Mouse (Mus musculus) embryonic facial prominence, embryonic 11.5 days (tissue): ENCODE results near the gene Cadm3. TPM values are rescaled to one million over a fixed set of nuclear protein-coding genes. Genes with fewer than 3 reads are reported as not detected.

Source experiments
- ATAC-seq: fragments of 200-750 bp; cut with Nextera tagmentation; replicated peaks from 2 replicates; pipeline ENCODE4 v1.8.0; 2017; ENCODE audit warnings: low read depth; ENCODE audit not compliant: insufficient number of reproducible peaks, low FRiP score, low TSS enrichment
- DNase-seq: peaks from one replicate; pipeline ENCODE4 v3.0.0-alpha.2; 2015; ENCODE audit warnings: low spot score
- H3K27ac ChIP-seq: fragments of 300-500 bp; sonication (generic); replicated peaks from 2 replicates; pipeline ENCODE4 v1.5.1; 2014; ENCODE audit warnings: mild to moderate bottlenecking, low read depth, low read length, control low read depth
- H3K27me3 ChIP-seq: fragments of 300-500 bp; sonication (generic); 2 replicates; pipeline ENCODE4 v1.6.1; 2014; ENCODE audit warnings: mild to moderate bottlenecking, low read length, moderate library complexity, mixed read lengths; ENCODE audit not compliant: control insufficient read depth, insufficient read depth
- H3K36me3 ChIP-seq: fragments of 300-500 bp; sonication (generic); replicated peaks from 2 replicates; pipeline ENCODE4 v1.6.1; 2014; ENCODE audit warnings: low read depth, mild to moderate bottlenecking, low read length, moderate library complexity, mixed read lengths; ENCODE audit not compliant: control insufficient read depth, insufficient read depth
- H3K4me1 ChIP-seq: fragments of 300-500 bp; sonication (generic); 2 replicates; pipeline ENCODE4 v1.6.1; 2014; ENCODE audit warnings: low read length, mixed read lengths; ENCODE audit not compliant: control insufficient read depth, insufficient read depth
- H3K4me2 ChIP-seq: fragments of 300-500 bp; sonication (generic); 2 replicates; pipeline ENCODE4 v1.6.1; 2014; ENCODE audit warnings: low read depth, mild to moderate bottlenecking, control low read depth, low read length, moderate library complexity
- H3K4me3 ChIP-seq: fragments of 300-500 bp; sonication (generic); 2 replicates; pipeline ENCODE4 v1.5.1; 2014; ENCODE audit warnings: low read depth, low read length, control low read depth
- H3K9ac ChIP-seq: fragments of 300-500 bp; sonication (generic); replicated peaks from 2 replicates; pipeline ENCODE4 v1.6.1; 2014; ENCODE audit warnings: mild to moderate bottlenecking, control low read depth, low read length
- H3K9me3 ChIP-seq: fragments of 300-500 bp; sonication (generic); replicated peaks from 2 replicates; pipeline ENCODE4 v1.6.1; 2016; ENCODE audit warnings: mild to moderate bottlenecking, low read length, inconsistent platforms, mixed read lengths; ENCODE audit not compliant: control insufficient read depth
- WGBS: fragments of 180-500 bp; shearing (Covaris S2); extraction: QIAGEN DNeasy Blood & Tissue Kit; methylation state at CpG from one replicate; pipeline ENCODE4 v1.1.7; 2014; 5-methylcytosine and 5-hydroxymethylcytosine counted together
- polyA plus RNA-seq: library from polyadenylated mRNA; unstranded; fragments of >200 nt; fragmentation: Nextera tagmentation; extraction: Ambion mirVana; gene quantifications from 2 replicates; pipeline ENCODE4 v1.2.1, GENCODE M21; 2014

The Cadm3 gene
- polyA plus RNA-seq, 1 experiment from 2014 or later: 7.3 TPM

DNA sequence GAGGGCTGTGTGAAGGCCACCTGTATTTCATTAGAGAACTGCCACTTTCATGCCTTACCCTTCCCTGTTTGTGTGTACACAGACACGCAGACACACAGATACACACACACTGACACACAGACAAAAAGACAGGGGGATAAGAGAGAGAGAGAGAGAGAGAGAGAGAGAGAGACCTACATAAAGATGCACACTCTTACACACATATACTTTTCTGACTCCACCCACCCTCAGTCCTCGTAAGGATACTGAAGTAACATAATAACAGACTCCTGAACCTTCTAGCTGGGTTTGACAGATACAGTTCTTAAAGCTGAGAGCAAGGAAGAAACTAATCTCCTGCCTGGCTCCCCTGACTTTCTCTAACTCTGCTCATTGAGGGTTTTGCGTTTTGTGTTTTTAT is 21.9 kb upstream of the Cadm3 start:
- no peaks in the 10 kb centered on the region for H3K4me1 ChIP-seq
- no peaks in the 10 kb centered on the region for H3K36me3 ChIP-seq
- 0 out of 2 replicates have a peak, but pooled peaks have one; percentile 24 for ATAC-seq

GRCm38 (mm10) chr1:173381436-173381835 is 13.9 kb upstream of the Cadm3 start:
- no peaks in the 10 kb centered on the region for H3K9me3 ChIP-seq
- no peaks in the 10 kb centered on the region for H3K27me3 ChIP-seq
- H3K4me2 ChIP-seq: no peak overlapping the region
- no peak overlapping the region for H3K9ac ChIP-seq
- no peak overlapping the region for H3K27ac ChIP-seq
- DNase-seq (no peak), ATAC-seq (no peak)
- WGBS: 86% methylated on average over 6 of the region's 6 CpGs
- H3K4me1 ChIP-seq: no peaks in the 10 kb centered on the region
- H3K36me3 ChIP-seq: no peaks in the 10 kb centered on the region
- no peak overlapping the region for H3K4me3 ChIP-seq

More for the DNA sequence above, 21.9 kb upstream of the Cadm3 start:
- peak; percentile 21 for DNase-seq
- no peak overlapping the region for H3K9ac ChIP-seq
- peak overlapping the region; percentile 23 for H3K4me2 ChIP-seq
- H3K4me3 ChIP-seq: peak overlapping the region; percentile 23; the same call in 1 of the 2 replicates
- no peaks in the 10 kb centered on the region for H3K9me3 ChIP-seq
- no peaks in the 10 kb centered on the region for H3K27me3 ChIP-seq
- WGBS: 11% methylated on average over 3 of the region's 3 CpGs
- no peak overlapping the region for H3K27ac ChIP-seq

DNA sequence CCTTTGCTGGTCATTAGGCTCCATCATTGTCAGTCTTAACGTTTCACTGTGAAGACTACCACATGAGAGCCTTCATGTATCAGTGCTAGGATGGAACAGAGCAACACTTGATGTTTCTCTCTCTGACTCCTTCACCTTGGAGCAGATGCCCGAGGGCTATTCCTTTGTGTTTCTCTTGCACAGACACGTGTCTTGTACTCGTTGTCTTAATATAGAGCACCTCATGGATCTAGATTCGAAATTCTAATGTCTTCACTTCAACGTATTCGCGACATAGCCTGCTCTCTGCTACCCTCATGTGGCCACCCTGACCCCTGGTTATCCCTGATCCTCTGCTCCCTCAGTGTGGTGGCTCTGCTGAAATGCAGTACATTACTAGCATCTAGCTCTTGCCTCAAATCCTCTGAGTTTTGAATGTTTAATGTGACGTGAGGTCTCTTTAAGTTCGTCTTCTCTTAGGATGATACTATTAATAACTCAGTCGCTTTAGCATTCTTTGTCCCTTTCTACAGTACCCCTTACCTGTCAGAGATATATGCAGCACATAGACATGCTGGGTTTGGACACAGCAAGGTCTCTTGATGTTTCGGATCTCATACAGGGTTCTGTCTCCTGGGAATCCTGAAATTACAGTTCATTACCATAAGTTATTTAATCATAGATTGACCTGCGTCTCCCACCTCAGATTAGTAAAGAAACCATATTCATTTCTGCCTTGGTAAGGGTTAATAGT is 10.1 kb upstream of the Cadm3 start:
- Histone ChIP-seq H3K4me1 (no peaks in the 10 kb centered on the region), H3K9ac (no peak overlapping the region), H3K27me3 (no peaks in the 10 kb centered on the region), H3K4me2 (no peak overlapping the region), H3K27ac (no peak overlapping the region), H3K9me3 (no peaks in the 10 kb centered on the region), H3K4me3 (no peak overlapping the region), H3K36me3 (no peaks in the 10 kb centered on the region)
- ATAC-seq (0 out of 2 replicates have a peak, but pooled peaks have one; percentile 39), DNase-seq (peak; percentile 59)
- 30% methylated on average over 13 of the region's 13 CpGs for WGBS

- no peaks in the 10 kb centered on the region for H3K36me3 ChIP-seq
- H3K27me3 ChIP-seq: no peaks in the 10 kb centered on the region
- WGBS: 85% methylated on average over 7 of the region's 7 CpGs
- DNase-seq (no peak), ATAC-seq (no peak)
- H3K4me2 ChIP-seq: no peak overlapping the region
- no peak overlapping the region for H3K4me3 ChIP-seq
- H3K27ac ChIP-seq: no peak overlapping the region
- no peaks in the 10 kb centered on the region for H3K9me3 ChIP-seq
- H3K9ac ChIP-seq: no peak overlapping the region
- no peaks in the 10 kb centered on the region for H3K4me1 ChIP-seq
Observed at GRCm38 (mm10) chr1:173374020-173374419, 6.5 kb upstream of the Cadm3 start.

- DNase-seq: no peak
- 76% methylated on average over 6 of the region's 6 CpGs for WGBS
Observed at GRCm38 (mm10) chr1:173371586-173371985, 4.1 kb upstream of the Cadm3 start.

DNA sequence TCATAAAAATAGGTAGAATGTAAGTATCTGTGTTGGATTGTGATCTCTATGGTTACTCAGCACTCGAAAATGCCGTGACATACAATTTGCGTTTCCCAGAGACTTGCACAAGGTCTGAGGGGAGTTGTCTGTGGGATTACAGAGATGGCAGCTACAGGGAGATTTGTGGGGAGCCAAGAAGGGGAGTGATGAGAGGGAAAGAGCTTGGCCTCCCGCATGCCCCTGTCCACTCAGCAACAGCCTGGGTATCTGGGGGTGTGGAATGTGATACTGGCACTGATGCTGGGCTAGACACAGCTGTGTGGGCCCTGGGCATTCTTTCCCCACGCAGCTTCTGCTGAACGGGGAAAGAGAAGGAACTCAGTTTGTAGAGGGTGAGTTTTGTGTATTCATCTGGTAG is 3.0 kb upstream of the Cadm3 start:
- Histone ChIP-seq H3K9me3 (no peaks in the 10 kb centered on the region), H3K4me2 (no peak overlapping the region), H3K4me1 (no peaks in the 10 kb centered on the region), H3K27ac (no peak overlapping the region), H3K4me3 (no peak overlapping the region), H3K36me3 (no peaks in the 10 kb centered on the region), H3K9ac (no peak overlapping the region), H3K27me3 (peaks cover 5% of the 10 kb centered on the region; the same call in 1 of the 2 replicates)
- WGBS: 66% methylated on average over 6 of the region's 6 CpGs
- ATAC-seq (no peak), DNase-seq (no peak)

More at GRCm38 (mm10) chr1:173371586-173371985, 4.1 kb upstream of the Cadm3 start:
- H3K4me1 ChIP-seq: no peaks in the 10 kb centered on the region
- no peaks in the 10 kb centered on the region for H3K36me3 ChIP-seq
- H3K9me3 ChIP-seq: no peaks in the 10 kb centered on the region
- H3K9ac ChIP-seq: no peak overlapping the region
- H3K4me3 ChIP-seq: no peak overlapping the region
- no peak overlapping the region for H3K27ac ChIP-seq
- H3K27me3 ChIP-seq: peaks cover 5% of the 10 kb centered on the region; the same call in 1 of the 2 replicates
- no peak for ATAC-seq
- H3K4me2 ChIP-seq: no peak overlapping the region

DNA sequence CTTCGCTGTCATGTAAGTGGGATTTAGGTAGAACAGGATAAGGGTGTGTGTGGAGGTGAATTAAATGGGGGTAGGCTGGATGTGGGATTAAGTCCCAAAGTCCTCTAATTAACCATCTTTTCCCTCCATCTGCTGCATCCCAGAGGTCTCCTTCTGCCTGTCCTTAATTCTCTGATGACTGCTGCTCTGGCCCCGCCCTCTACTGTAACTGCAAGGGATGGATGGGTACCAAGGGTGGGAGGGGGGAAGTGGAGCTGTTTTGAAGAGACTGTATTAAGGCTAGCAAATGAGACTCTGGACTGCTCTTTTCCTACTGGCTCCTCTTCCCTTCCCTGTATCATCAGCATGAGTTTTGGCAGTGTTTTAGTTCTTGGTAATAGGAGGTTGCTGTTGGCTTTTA is 2.1 kb upstream of the Cadm3 start:
- no peaks in the 10 kb centered on the region for H3K9me3 ChIP-seq
- no peaks in the 10 kb centered on the region for H3K36me3 ChIP-seq
- no peak overlapping the region for H3K9ac ChIP-seq
- H3K4me2 ChIP-seq: no peak overlapping the region
- 74% methylated on average over 2 of the region's 2 CpGs for WGBS
- peaks cover 5% of the 10 kb centered on the region; the same call in 1 of the 2 replicates for H3K27me3 ChIP-seq
- no peak overlapping the region for H3K4me3 ChIP-seq
- H3K4me1 ChIP-seq: no peaks in the 10 kb centered on the region
- DNase-seq: no peak
- ATAC-seq: no peak
- no peak overlapping the region for H3K27ac ChIP-seq

DNA sequence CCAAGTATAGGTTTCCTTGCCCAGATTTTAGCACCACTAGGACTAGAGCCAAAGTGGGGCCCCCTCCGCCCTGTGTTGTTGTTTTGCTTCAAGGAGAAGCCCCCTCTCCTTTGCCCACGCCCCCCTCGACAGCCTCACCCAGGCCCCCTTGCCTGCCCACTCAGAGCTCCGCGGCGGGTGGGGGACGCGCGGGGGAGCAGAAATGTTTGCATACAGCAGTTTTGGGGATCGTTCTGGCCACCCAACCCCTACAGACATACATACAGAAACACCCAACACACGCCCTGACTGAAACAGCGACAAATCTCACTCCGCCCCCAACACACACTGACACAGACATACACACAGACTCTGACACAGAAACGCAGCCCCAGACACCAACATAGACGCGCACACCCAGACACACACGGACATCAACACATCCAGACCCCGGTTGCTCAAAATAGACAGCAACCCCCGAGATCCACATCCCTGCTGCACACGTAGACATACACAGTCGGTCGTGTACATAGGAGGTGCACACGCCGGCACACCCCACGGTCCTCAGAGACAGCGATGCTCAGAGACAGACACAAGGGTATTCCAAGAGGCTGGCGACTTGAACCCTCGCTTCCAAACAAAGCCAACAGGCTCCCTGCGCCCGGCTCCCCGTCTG is 667 bp downstream of the Cadm3 start:
- H3K36me3 ChIP-seq: no peaks in the 10 kb centered on the region
- WGBS: under 1% methylated on average over 31 of the region's 31 CpGs
- ATAC-seq: peak; percentile 45
- no peaks in the 10 kb centered on the region for H3K9me3 ChIP-seq
- DNase-seq: no peak
- no peak overlapping the region for H3K27ac ChIP-seq
- H3K4me1 ChIP-seq: no peaks in the 10 kb centered on the region
- H3K27me3 ChIP-seq: peaks cover 5% of the 10 kb centered on the region; the same call in 1 of the 2 replicates
- peak overlapping the region; percentile 92 for H3K4me2 ChIP-seq
- peak overlapping the region; percentile 62 for H3K4me3 ChIP-seq
- H3K9ac ChIP-seq: peak overlapping the region; percentile 57
